Mouse (Mus musculus): Measurements from ENCODE around the gene Nbea. TPM values are rescaled to one million over a fixed set of nuclear protein-coding genes. Genes with fewer than 3 reads are reported as not detected.
A peak's percentile ranks its signal among the peaks of the same experiment; 100 is the strongest.

The Nbea gene
- polyA plus RNA-seq, 1 experiment from 2014 or later, result 8.9 TPM

DNA sequence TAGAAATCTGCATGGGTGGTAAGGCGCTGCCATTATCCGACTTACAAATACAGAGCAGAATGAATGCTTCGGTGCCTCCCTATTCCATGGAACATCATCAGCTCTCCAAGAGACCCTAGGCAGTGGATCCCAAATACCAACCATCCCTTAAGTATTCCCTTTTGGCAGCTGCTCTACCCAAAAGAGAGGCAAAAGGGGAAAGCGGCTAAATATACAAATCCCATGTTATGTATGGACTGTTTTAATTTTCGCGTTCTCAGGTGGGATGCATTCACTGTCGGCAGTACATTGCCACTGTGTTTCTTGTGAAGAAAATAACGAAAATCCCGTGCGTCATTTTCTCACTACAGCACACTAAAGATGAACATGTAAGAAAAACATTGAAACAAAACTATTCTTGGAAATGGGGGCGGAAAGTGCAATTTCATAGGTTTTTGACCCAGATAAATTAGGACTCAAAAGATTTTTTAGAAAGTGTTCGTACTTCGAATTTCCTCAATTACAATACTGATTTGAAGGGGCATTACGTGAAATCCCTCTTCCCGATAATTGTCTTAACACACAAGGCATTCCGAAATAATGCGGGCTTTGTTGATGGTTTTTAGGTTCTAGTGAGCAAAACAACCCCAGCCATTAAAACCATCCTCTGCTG lies 396.5 kb downstream of the Nbea start:
- ATAC-seq (ENCODE audit: insufficient read depth, low FRiP score, low read depth), result no peak
- 0 out of 2 replicates have a peak overlapping the region, but pooled peaks have one; percentile 26 for H3K9ac ChIP-seq
- WGBS, result 40% methylated on average over 17 of the region's 17 CpGs
- 0 out of 2 replicates have a peak overlapping the region, but pooled peaks have one; percentile 45 for H3K27ac ChIP-seq
- no peaks in the 10 kb centered on the region for H3K9me3 ChIP-seq
- peaks cover 4% of the 10 kb centered on the region; the same call in 1 of the 2 replicates for H3K4me1 ChIP-seq
- H3K4me3 ChIP-seq (replicated peaks), result peak overlapping the region; percentile 41
- peaks cover 25% of the 10 kb centered on the region for H3K27me3 ChIP-seq (replicated peaks)
- H3K36me3 ChIP-seq, result no peaks in the 10 kb centered on the region
- H3K4me2 ChIP-seq, result peak overlapping the region; percentile 65

- Histone ChIP-seq H3K27me3 (replicated peaks) (peaks cover 31% of the 10 kb centered on the region), H3K9ac (no peak overlapping the region), H3K4me1 (peaks cover 4% of the 10 kb centered on the region; the same call in 1 of the 2 replicates), H3K36me3 (no peaks in the 10 kb centered on the region), H3K27ac (no peak overlapping the region), H3K9me3 (no peaks in the 10 kb centered on the region), H3K4me2 (no peak overlapping the region), H3K4me3 (replicated peaks) (no peak overlapping the region)
- 65% methylated on average over 3 of the region's 3 CpGs for WGBS
- ATAC-seq (ENCODE audit: insufficient read depth, low FRiP score, low read depth), result no peak
Observed at GRCm38 (mm10) chr3:55785981-55786725, 397.3 kb downstream of the Nbea start.

DNA sequence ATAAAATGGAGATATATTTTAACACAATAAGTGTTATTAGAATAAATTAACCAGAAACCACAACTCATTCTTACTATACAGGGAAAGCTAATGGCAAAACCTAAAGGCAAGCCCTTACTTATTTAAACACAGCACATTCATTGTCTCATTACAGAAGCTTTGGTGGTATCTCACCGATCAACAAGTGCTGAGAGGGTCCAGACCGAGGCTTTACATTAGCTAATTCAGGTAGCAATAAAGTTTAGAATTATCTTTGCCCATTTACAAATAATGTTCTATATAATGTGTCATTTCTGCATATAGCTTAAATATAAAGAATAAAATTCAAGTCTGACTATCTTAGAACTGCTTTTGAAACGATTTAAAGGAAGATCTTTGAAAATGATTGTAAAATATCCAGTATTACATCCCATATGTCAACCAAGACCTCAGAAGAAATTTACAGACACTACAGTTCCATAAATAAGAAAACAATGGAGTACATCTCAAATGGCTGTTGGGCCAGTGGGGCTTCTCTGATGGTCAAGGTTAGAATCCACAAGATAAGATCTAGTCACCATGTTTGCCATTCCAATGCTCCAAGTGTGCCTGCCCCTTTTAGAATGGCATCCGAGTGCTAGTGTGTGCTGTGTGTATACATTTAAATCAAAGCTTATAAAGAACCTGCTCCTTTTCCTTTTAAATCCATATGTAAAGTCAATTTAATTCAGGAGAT lies 398.1 kb downstream of the Nbea start:
- no peaks in the 10 kb centered on the region for H3K36me3 ChIP-seq
- peaks cover 4% of the 10 kb centered on the region for H3K4me1 ChIP-seq
- H3K27ac ChIP-seq, result no peak overlapping the region
- no peak for ATAC-seq (ENCODE audit: insufficient read depth, low FRiP score, low read depth)
- H3K9ac ChIP-seq, result no peak overlapping the region
- no peak overlapping the region for H3K4me3 ChIP-seq (replicated peaks)
- 72% methylated on average over 4 of the region's 4 CpGs for WGBS
- no peaks in the 10 kb centered on the region for H3K9me3 ChIP-seq
- peaks cover 38% of the 10 kb centered on the region for H3K27me3 ChIP-seq (replicated peaks)
- no peak overlapping the region for H3K4me2 ChIP-seq

DNA sequence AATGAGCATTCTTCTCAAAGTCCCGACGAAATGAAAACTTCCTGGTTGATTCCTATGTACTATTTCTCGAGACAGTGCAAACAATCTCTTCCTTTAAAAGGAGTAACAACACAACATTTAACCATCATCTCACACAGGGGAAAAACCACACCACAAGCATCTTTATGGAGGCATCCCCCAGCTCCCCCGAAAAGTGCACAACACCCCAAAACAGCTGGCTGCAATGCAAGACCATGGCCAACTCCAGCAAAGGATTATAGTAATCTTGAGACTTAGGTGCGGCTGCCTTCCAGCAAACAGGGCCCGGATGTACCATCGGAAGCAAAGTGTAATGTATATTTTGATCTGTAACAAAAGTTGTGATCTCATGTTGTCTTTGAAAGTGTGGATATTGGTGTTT lies 399.4 kb downstream of the Nbea start:
- Histone ChIP-seq H3K4me2 (no peak overlapping the region; the same call in 1 of the 2 replicates), H3K4me3 (replicated peaks) (peak overlapping the region; percentile 26), H3K36me3 (no peaks in the 10 kb centered on the region), H3K4me1 (peaks cover 4% of the 10 kb centered on the region), H3K27ac (no peak overlapping the region), H3K9ac (no peak overlapping the region), H3K9me3 (no peaks in the 10 kb centered on the region), H3K27me3 (replicated peaks) (peaks cover 48% of the 10 kb centered on the region)
- no peak for ATAC-seq (ENCODE audit: insufficient read depth, low FRiP score, low read depth)
- WGBS, result 41% methylated on average over 7 of the region's 7 CpGs

DNA sequence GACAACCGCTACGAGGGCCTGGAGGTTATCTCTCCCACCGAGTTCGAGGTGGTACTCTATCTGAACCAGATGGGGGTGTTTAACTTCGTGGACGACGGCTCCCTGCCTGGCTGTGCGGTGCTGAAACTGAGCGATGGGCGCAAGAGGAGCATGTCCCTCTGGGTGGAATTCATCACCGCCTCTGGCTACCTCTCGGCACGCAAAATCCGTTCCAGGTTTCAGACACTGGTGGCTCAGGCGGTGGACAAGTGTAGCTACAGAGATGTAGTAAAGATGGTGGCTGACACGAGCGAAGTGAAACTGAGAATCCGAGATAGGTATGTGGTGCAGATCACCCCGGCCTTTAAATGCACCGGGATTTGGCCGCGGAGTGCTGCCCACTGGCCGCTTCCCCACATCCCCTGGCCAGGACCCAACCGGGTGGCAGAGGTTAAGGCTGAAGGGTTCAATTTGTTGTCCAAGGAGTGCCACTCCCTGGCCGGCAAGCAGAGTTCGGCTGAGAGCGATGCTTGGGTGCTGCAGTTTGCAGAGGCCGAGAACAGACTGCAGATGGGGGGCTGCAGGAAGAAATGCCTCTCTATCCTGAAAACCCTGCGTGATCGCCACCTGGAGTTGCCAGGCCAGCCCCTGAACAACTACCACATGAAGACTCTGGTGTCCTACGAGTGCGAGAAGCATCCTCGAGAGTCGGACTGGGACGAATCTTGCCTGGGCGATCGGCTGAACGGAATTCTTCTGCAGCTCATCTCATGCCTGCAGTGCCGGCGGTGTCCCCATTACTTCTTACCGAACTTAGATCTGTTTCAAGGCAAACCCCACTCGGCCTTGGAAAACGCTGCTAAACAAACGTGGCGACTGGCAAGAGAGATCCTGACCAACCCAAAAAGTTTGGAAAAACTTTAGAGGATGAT lies 400.1 kb downstream of the Nbea start:
- H3K27ac ChIP-seq, result no peak overlapping the region
- WGBS, result 32% methylated on average over 45 of the region's 45 CpGs
- no peaks in the 10 kb centered on the region for H3K36me3 ChIP-seq
- H3K27me3 ChIP-seq (replicated peaks), result peaks cover 50% of the 10 kb centered on the region
- no peak for ATAC-seq (ENCODE audit: insufficient read depth, low FRiP score, low read depth)
- peaks cover 4% of the 10 kb centered on the region for H3K4me1 ChIP-seq
- H3K9me3 ChIP-seq, result no peaks in the 10 kb centered on the region
- H3K4me3 ChIP-seq (replicated peaks), result peak overlapping the region; percentile 26
- H3K9ac ChIP-seq, result no peak overlapping the region
- H3K4me2 ChIP-seq, result peak overlapping the region; percentile 37

DNA sequence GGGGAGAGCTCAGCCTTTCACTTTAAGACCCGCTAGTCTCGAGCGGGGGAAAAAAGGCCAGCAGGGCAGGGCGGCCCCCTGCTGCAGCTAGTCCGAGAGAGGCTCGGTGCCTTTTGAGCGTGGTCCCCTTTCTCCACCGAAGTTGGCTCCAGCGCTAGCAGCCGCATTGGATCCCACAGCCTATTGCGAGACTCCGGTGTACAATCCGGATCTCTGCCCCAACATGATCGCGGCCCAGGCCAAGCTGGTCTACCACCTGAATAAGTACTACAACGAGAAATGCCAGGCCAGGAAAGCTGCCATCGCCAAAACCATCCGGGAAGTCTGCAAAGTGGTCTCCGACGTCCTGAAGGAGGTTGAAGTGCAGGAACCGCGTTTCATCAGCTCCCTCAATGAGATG lies 400.7 kb downstream of the Nbea start:
- no peak for ATAC-seq (ENCODE audit: insufficient read depth, low FRiP score, low read depth)
- no peaks in the 10 kb centered on the region for H3K9me3 ChIP-seq
- H3K27ac ChIP-seq, result no peak overlapping the region
- 31% methylated on average over 22 of the region's 22 CpGs for WGBS
- peaks cover 4% of the 10 kb centered on the region for H3K4me1 ChIP-seq
- H3K9ac ChIP-seq, result no peak overlapping the region
- H3K4me2 ChIP-seq, result peak overlapping the region; percentile 37
- H3K4me3 ChIP-seq (replicated peaks), result peak overlapping the region; percentile 26
- H3K27me3 ChIP-seq (replicated peaks), result peaks cover 50% of the 10 kb centered on the region
- no peaks in the 10 kb centered on the region for H3K36me3 ChIP-seq

- H3K4me1 ChIP-seq, result no peaks in the 10 kb centered on the region; the same call in none of the 2 replicates
- peak within 1 kb of the TSS; percentile 26 for H3K4me3 ChIP-seq (replicated peaks)
- H3K27ac ChIP-seq, result no peak within 1 kb of the TSS
- ATAC-seq (ENCODE audit: insufficient read depth, low FRiP score, low read depth), result no peak
- no peaks in the 10 kb centered on the region for H3K36me3 ChIP-seq
- H3K9ac ChIP-seq, result no peak within 1 kb of the TSS
- H3K4me2 ChIP-seq, result peak within 1 kb of the TSS; percentile 37
- 20% methylated on average over 16 of the region's 16 CpGs for WGBS
- peaks cover 50% of the 10 kb centered on the region for H3K27me3 ChIP-seq (replicated peaks)
- no peaks in the 10 kb centered on the region for H3K9me3 ChIP-seq
Observed at GRCm38 (mm10) chr3:55782056-55782687, 401.3 kb downstream of the Nbea start, which contains the start of gene Mab21l1. Gene Mab21l1, plus strand, starts transcription at chr3:55782510.

DNA sequence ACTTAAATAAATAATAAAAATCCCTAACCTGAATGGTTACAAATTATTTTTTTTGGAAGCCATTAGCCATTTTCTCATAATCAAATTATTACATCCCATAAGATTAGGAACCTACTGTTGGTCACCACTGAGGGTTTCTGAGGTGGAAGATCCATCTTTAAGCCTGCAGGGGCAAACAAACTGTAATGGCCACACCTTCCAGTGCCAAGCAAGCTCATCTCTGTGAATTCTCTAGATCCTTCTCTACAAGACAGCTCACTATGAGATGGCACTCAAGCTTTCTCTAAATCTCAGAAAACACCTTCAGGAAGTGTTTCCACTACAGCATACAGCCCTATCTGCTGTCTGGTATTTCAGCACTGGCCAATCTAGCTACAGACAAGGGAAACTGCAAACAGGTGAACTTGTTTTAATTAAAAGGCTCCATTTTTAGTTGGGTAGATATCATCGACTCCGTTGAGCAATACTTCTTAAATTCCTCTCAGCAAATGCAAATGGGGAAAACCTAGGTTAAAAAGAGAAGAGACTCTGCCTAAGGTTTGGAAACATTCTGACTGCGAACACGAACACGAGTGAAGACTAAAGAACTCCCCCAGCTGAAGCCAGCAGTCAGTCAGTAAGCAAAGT lies 402.0 kb downstream of the Nbea start:
- Histone ChIP-seq H3K36me3 (no peaks in the 10 kb centered on the region), H3K4me1 (no peaks in the 10 kb centered on the region; the same call in none of the 2 replicates), H3K9me3 (no peaks in the 10 kb centered on the region), H3K9ac (no peak overlapping the region), H3K4me3 (replicated peaks) (no peak overlapping the region), H3K27ac (no peak overlapping the region), H3K27me3 (replicated peaks) (peaks cover 46% of the 10 kb centered on the region), H3K4me2 (no peak overlapping the region)
- WGBS, result 38% methylated on average over 5 of the region's 5 CpGs
- ATAC-seq (ENCODE audit: insufficient read depth, low FRiP score, low read depth), result no peak

- ATAC-seq (ENCODE audit: insufficient read depth, low FRiP score, low read depth), result no peak; the same call in 1 of the 2 replicates
- H3K4me2 ChIP-seq, result peak overlapping the region; percentile 29
- H3K4me3 ChIP-seq (replicated peaks), result peak overlapping the region; percentile 0; the same call in 1 of the 2 replicates
- H3K36me3 ChIP-seq, result no peaks in the 10 kb centered on the region
- H3K27me3 ChIP-seq (replicated peaks), result peaks cover 43% of the 10 kb centered on the region
- H3K4me1 ChIP-seq, result no peaks in the 10 kb centered on the region; the same call in none of the 2 replicates
- no peak overlapping the region for H3K27ac ChIP-seq
- 11% methylated on average over 53 of the region's 53 CpGs for WGBS
- no peak overlapping the region for H3K9ac ChIP-seq
- H3K9me3 ChIP-seq, result no peaks in the 10 kb centered on the region
Observed at GRCm38 (mm10) chr3:55780120-55781070, 403.1 kb downstream of the Nbea start.

All from stomach, embryonic 15.5 days (tissue).